ENCODE assay signal across 9 mouse cellular contexts in genomic region chr2:158228670-158229502, GRCm38 (mm10). TPM values are rescaled to one million over a fixed set of nuclear protein-coding genes. Genes with fewer than 3 reads are reported as not detected.
A peak's percentile ranks its signal among the peaks of the same experiment; 100 is the strongest.
DNase-seq lines count a peak whose midpoint lies in the region; ATAC-seq and TF ChIP-seq lines count a peak whose summit lies in the region.
"Had no signal": no experiment of that assay in that cellular context is flagged by ENCODE, and none has a peak within 500 bp of the region (broad histone marks: within the 10 kb centered on the region; RNA-seq: fewer than 3 reads in every experiment).

D630003M21Rik (minus strand) TSS chr2:158229222.

- DNase-seq in adrenal gland, adult (ENCODE audit: inconsistent age in 2 of 2, low spot score in 1 of 2) = peak; percentile 58 to 62
- DNase-seq in adrenal gland, postnatal 4 days (ENCODE audit: low spot score in 2 of 2) = no peak
- DNase-seq in ES-E14 (ENCODE audit: low read depth, low spot score) = no peak
- peak; percentile 81 for DNase-seq in forebrain, embryonic 11.5 days (ENCODE audit: low spot score)
- DNase-seq in liver, postnatal 0 days = peak; percentile 30
- DNase-seq in testis, postnatal 10 days (ENCODE audit: low spot score) = peak; percentile 66
- DNase-seq in spleen, postnatal 14 days (ENCODE audit: low spot score in 2 of 2) = no peak

- H3K9ac ChIP-seq in ES-E14 (ENCODE audit: insufficient read depth, low read depth, low read length, poor library complexity, severe bottlenecking) = no peak within 1 kb of the TSS
- peak within 1 kb of the TSS; percentile 61 for H3K9ac ChIP-seq in forebrain, embryonic 11.5 days (ENCODE audit: low read length)
- peak within 1 kb of the TSS; percentile 18 for H3K9ac ChIP-seq in intestine, embryonic 15.5 days
- H3K9ac ChIP-seq in liver, postnatal 0 days (replicated peaks) = no peak within 1 kb of the TSS

- peak; percentile 90 for ATAC-seq in forebrain, embryonic 11.5 days (replicated peaks; ENCODE audit: low FRiP score)
- ATAC-seq in intestine, embryonic 15.5 days = peak; percentile 79
- peak; percentile 74 for ATAC-seq in liver, postnatal 0 days

- WGBS in forebrain, embryonic 11.5 days = under 1% methylated on average over 45 of the region's 55 CpGs
- WGBS in intestine, embryonic 15.5 days = 1% methylated on average over 44 of the region's 55 CpGs
- 0% methylated on average over 39 of the region's 55 CpGs for WGBS in liver, postnatal 0 days (ENCODE audit: insufficient replicate concordance)

- TF ChIP-seq EP300 in liver, postnatal 0 days (IDR thresholded peaks at IDR 0.05; ENCODE audit: low read depth) = no peak

- H3K27ac ChIP-seq in ES-E14 (ENCODE audit: insufficient read depth, low read depth, low read length, poor library complexity, severe bottlenecking) = no peak within 1 kb of the TSS
- H3K27ac ChIP-seq in forebrain, embryonic 11.5 days (ENCODE audit: low read depth, low read length) = no peak within 1 kb of the TSS
- no peak within 1 kb of the TSS for H3K27ac ChIP-seq in intestine, embryonic 15.5 days
- no peak within 1 kb of the TSS for H3K27ac ChIP-seq in liver, postnatal 0 days (ENCODE audit: low read depth)

- H3K36me3 ChIP-seq in ES-E14 (ENCODE audit: control insufficient read depth, insufficient read depth, low read length, poor library complexity, severe bottlenecking) = no peaks in the 10 kb centered on the region
- H3K36me3 ChIP-seq in forebrain, embryonic 11.5 days (ENCODE audit: control insufficient read depth, insufficient read depth, low read length) = no peaks in the 10 kb centered on the region
- no peaks in the 10 kb centered on the region for H3K36me3 ChIP-seq in intestine, embryonic 15.5 days
- H3K36me3 ChIP-seq in liver, postnatal 0 days (replicated peaks; ENCODE audit: insufficient read depth, low read length) = no peaks in the 10 kb centered on the region

- in situ Hi-C loops in ES-E14 (cut with MboI; ENCODE audit: low sequenced_read_pairs in 2 of 2, unreplicated experiment in 2 of 2) = no loop called here

- H3K4me1 ChIP-seq in ES-E14 (ENCODE audit: control insufficient read depth in 2 of 2, insufficient read depth in 2 of 2, low read length in 2 of 2, poor library complexity in 1 of 2) = peaks cover 3 to 5% of the 10 kb centered on the region in 2 experiments; a peak in 2 of 4 replicates
- peaks cover 4% of the 10 kb centered on the region; the same call in 1 of the 2 replicates for H3K4me1 ChIP-seq in forebrain, embryonic 11.5 days (replicated peaks; ENCODE audit: control insufficient read depth, insufficient read depth, low read length)
- H3K4me1 ChIP-seq in intestine, embryonic 15.5 days (replicated peaks) = peaks cover 20% of the 10 kb centered on the region
- peaks cover 5% of the 10 kb centered on the region; the same call in 1 of the 2 replicates for H3K4me1 ChIP-seq in liver, postnatal 0 days (ENCODE audit: insufficient read depth)

- peak within 1 kb of the TSS; percentile 82 for H3K4me2 ChIP-seq in forebrain, embryonic 11.5 days (ENCODE audit: low read depth, low read length, severe bottlenecking)
- H3K4me2 ChIP-seq in intestine, embryonic 15.5 days (replicated peaks) = peak within 1 kb of the TSS; percentile 91
- H3K4me2 ChIP-seq in liver, postnatal 0 days (ENCODE audit: low read depth, low read length) = peak within 1 kb of the TSS; percentile 60

- H3K27me3 ChIP-seq in forebrain, embryonic 11.5 days (ENCODE audit: control insufficient read depth, insufficient read depth, low read length) = no peaks in the 10 kb centered on the region
- no peaks in the 10 kb centered on the region for H3K27me3 ChIP-seq in intestine, embryonic 15.5 days (replicated peaks)
- peaks cover 20% of the 10 kb centered on the region for H3K27me3 ChIP-seq in liver, postnatal 0 days (ENCODE audit: insufficient read depth, low read length)

- H3K9me3 ChIP-seq in ES-E14 (ENCODE audit: control insufficient read depth, insufficient read depth, low read depth, low read length) = no peaks in the 10 kb centered on the region
- no peaks in the 10 kb centered on the region for H3K9me3 ChIP-seq in forebrain, embryonic 11.5 days (ENCODE audit: control insufficient read depth, low read length)
- H3K9me3 ChIP-seq in intestine, embryonic 15.5 days = no peaks in the 10 kb centered on the region
- no peaks in the 10 kb centered on the region for H3K9me3 ChIP-seq in liver, postnatal 0 days (ENCODE audit: low read length)

- H3K4me3 ChIP-seq in ES-E14 (ENCODE audit: insufficient read depth in 1 of 2, low read depth in 1 of 2, low read length in 2 of 2, poor library complexity in 1 of 2, severe bottlenecking in 1 of 2) = peak within 1 kb of the TSS; percentile 46 to 47
- H3K4me3 ChIP-seq in forebrain, embryonic 11.5 days (ENCODE audit: low read depth, low read length) = peak within 1 kb of the TSS; percentile 37
- peak within 1 kb of the TSS; percentile 43 for H3K4me3 ChIP-seq in intestine, embryonic 15.5 days (replicated peaks)
- H3K4me3 ChIP-seq in liver, postnatal 0 days (ENCODE audit: low read depth, low read length) = peak within 1 kb of the TSS; percentile 10; the same call in 1 of the 2 replicates
- H3K4me3 ChIP-seq: erythroblast, embryonic 14.5 days had no signal

- TF ChIP-seq CTCF in liver, postnatal 0 days (IDR thresholded peaks at IDR 0.05; ENCODE audit: low read depth) = no peak

TF ChIP-seq in ES-E14, 5 proteins besides CTCF, POLR2A, EP300 and RAD21:
- TF ChIP-seq HCFC1 (IDR thresholded peaks at IDR 0.05; ENCODE audit: borderline replicate concordance, insufficient read depth, low read length) (no peak), ZNF384 (IDR thresholded peaks at IDR 0.05; ENCODE audit: low read depth, low read length) (peak; percentile 97)

RNA-seq across cellular contexts. Expression of gene D630003M21Rik, which starts in this region (rescaled TPM):
- 1 to 10 TPM; 5.1 to 6.1 TPM for total RNA-seq in adrenal gland, postnatal 4 days (2021)
- 0.63 and 0.89 TPM in 2 replicates for total RNA-seq in ES-E14 (2012; rRNA removed)
- polyA plus RNA-seq in forebrain, embryonic 11.5 days (2014; fragmentation: Nextera tagmentation; extraction: Ambion mirVana) = 2.7 and 2.9 TPM in 2 replicates
- polyA plus RNA-seq in intestine, embryonic 15.5 days (2015; fragmentation: Nextera tagmentation; extraction: Ambion mirVana) = 2.5 and 2.6 TPM in 2 replicates
- 0.64 and 0.67 TPM in 2 replicates for polyA plus RNA-seq in liver, postnatal 0 days (2015; fragmentation: Nextera tagmentation; extraction: Ambion mirVana)

Comparison
In these comparisons a context has a peak if more than half of its experiments do, and no peak if none do; other contexts are left out.
1. DNase-seq: peak in adrenal gland, adult (2 of 2), forebrain, embryonic 11.5 days (single experiment) and testis, postnatal 10 days (single experiment); none in adrenal gland, postnatal 4 days (0 of 2), ES-E14 (single experiment) and spleen, postnatal 14 days (0 of 2).
2. Peak in DNase-seq, ATAC-seq, H3K4me3 ChIP-seq and H3K4me2 ChIP-seq in liver, postnatal 0 days; RNA of the gene not detected or under 1 TPM.
3. H3K9ac ChIP-seq: peak in forebrain, embryonic 11.5 days (single experiment) and intestine, embryonic 15.5 days (single experiment); none in ES-E14 (single experiment) and liver, postnatal 0 days (single experiment).
4. Peak in every context shown above with its lines, with median percentiles within 50 percentile points of each other: H3K4me3 ChIP-seq, ATAC-seq and H3K4me2 ChIP-seq.